Mouse (Mus musculus) colon, adult 2 months (tissue): ENCODE measurements around the gene Pcbd1. TPM values are rescaled to one million over a fixed set of nuclear protein-coding genes. Genes with fewer than 3 reads are reported as not detected.

Source experiments
- polyA plus RNA-seq: library from polyadenylated mRNA; depleted of rRNA; stranded (reverse); fragments of >200 nt; gene quantifications from 2 replicates; pipeline ENCODE4 v1.2.3, GENCODE M21; 2012; rRNA removed

Gene Pcbd1
- polyA plus RNA-seq = 22.9 and 25.6 TPM in 2 replicates

DNA sequence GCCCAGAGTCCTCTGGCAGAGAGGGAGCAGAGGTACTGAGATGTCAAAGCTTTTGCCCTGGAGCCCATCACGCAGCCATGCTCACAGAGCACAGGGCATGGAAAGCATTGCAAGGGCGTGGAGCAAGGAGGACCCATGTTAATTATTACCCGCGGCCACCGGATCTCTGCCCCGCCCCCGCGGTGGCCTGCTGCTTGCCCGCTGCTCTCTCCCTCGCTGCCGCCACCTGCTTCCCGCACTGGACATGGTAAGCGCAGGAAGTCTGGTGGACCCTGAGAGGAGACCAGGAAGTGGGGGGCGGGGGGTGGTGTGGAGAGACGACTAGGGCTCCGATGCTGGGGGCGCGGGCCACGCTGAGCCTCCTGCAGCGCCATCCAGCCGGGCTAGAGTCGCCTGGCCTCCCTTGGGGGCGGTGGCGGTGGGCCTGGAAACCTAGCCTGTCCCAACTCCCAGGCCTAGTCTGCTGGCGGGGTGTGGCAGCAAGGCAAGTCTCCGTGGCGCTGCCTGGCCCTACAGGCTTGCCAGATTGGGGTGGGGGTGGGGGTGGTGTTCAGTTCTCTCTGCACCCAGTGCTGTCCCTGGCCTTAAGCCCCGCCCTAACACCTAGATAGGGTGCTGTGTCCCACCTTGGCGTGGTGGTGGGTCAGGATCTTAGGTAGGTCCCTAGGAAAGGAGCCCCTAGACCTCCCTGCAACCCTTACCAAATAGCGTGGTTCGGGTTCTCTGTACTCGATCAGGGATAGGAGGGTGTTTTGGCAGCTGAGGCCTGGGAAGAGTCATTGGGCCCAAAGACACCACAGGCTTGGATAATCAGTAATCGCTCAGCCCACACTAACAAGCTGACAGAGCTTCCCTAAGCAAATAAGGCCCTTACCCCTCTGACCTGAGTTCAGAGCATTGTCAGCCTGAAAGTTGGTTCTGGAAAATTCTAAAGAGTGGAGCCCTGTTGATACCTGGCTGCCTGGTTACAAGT is at the start of gene Pcbd1:
Gene Pcbd1 (plus strand): TSS at position 162 of the 973 bp plus-strand sequence.

Other genes starting within 250 kb of the Pcbd1 start
- 25.7 and 27.4 TPM in 2 replicates for gene Sgpl1, start 58.4 kb downstream of the Pcbd1 start, polyA plus RNA-seq
- 0.20 TPM in 1 of 2 replicates, not detected in the other for gene Tbata, start 82.6 kb downstream of the Pcbd1 start, polyA plus RNA-seq
- 1.6 and 1.8 TPM in 2 replicates for gene Adamts14, start 184.1 kb downstream of the Pcbd1 start, polyA plus RNA-seq
- 0.27 and 0.38 TPM in 2 replicates for gene Prf1, start 208.5 kb downstream of the Pcbd1 start, polyA plus RNA-seq